Mouse (Mus musculus) small intestine, adult 2 months (tissue): ENCODE results near the gene Trabd2b. TPM values are rescaled to one million over a fixed set of nuclear protein-coding genes. Genes with fewer than 3 reads are reported as not detected.

Experiments
- H3K27ac ChIP-seq: fragments of 200-500 bp; 2 replicates; pipeline ENCODE4 v1.5.1; 2012; ENCODE audit warnings: low read depth, low read length, control low read depth, inconsistent platforms; ENCODE audit not compliant: insufficient read depth
- H3K27me3 ChIP-seq: fragments of 200-500 bp; 2 replicates; pipeline ENCODE4 v1.6.1; 2012; ENCODE audit warnings: mild to moderate bottlenecking, moderate library complexity, low read length, inconsistent platforms; ENCODE audit not compliant: control insufficient read depth, insufficient read depth
- H3K36me3 ChIP-seq: fragments of 200-500 bp; 2 replicates; pipeline ENCODE4 v1.6.1; 2012; ENCODE audit warnings: mild to moderate bottlenecking, low read length, control low read depth, inconsistent platforms; ENCODE audit not compliant: control insufficient read depth, insufficient read depth
- H3K4me1 ChIP-seq: fragments of 200-500 bp; 2 replicates; pipeline ENCODE4 v1.6.1; 2012; ENCODE audit warnings: low read length, inconsistent platforms, mixed read lengths; ENCODE audit not compliant: control insufficient read depth, insufficient read depth, insufficient read length
- H3K4me3 ChIP-seq: fragments of 200-500 bp; 2 replicates; pipeline ENCODE4 v1.5.1; 2012; ENCODE audit warnings: low read depth, mild to moderate bottlenecking, control low read depth, inconsistent platforms, low read length, moderate library complexity
- CTCF ChIP-seq: fragments of 200-500 bp; IDR thresholded peaks from 2 replicates; pipeline ENCODE4 v1.5.1; 2012; ENCODE audit warnings: low read depth, mild to moderate bottlenecking, control low read depth, inconsistent platforms, low read length, moderate library complexity, mixed read lengths; ENCODE audit not compliant: insufficient replicate concordance, insufficient read length; ENCODE audit errors: extremely low read depth
- POLR2A ChIP-seq: fragments of 200-500 bp; IDR thresholded peaks from 2 replicates; pipeline ENCODE4 v1.6.1; 2012; ENCODE audit warnings: low read depth, mild to moderate bottlenecking, control low read depth, inconsistent platforms, low read length, moderate library complexity
- WGBS: fragments of 180-500 bp; shearing (Covaris S2); methylation state at CpG from one replicate; pipeline ENCODE4 v1.1.7; 2018; 5-methylcytosine and 5-hydroxymethylcytosine counted together
- polyA plus RNA-seq: library from polyadenylated mRNA; depleted of rRNA; stranded (reverse); fragments of >200 nt; gene quantifications from 2 replicates; pipeline ENCODE4 v1.2.3, GENCODE M21; 2012

Gene Trabd2b
- polyA plus RNA-seq, 1 experiment = 0.32 TPM

GRCm38 (mm10) chr4:114378512-114378911 lies 28.0 kb upstream of the Trabd2b start:
- Histone ChIP-seq H3K27me3 (no peaks in the 10 kb centered on the region), H3K36me3 (no peaks in the 10 kb centered on the region), H3K27ac (no peak overlapping the region), H3K4me1 (no peaks in the 10 kb centered on the region), H3K4me3 (no peak overlapping the region)
- TF ChIP-seq CTCF (no peak), POLR2A (no peak)
- 74% methylated on average over 7 of the region's 7 CpGs for WGBS

DNA sequence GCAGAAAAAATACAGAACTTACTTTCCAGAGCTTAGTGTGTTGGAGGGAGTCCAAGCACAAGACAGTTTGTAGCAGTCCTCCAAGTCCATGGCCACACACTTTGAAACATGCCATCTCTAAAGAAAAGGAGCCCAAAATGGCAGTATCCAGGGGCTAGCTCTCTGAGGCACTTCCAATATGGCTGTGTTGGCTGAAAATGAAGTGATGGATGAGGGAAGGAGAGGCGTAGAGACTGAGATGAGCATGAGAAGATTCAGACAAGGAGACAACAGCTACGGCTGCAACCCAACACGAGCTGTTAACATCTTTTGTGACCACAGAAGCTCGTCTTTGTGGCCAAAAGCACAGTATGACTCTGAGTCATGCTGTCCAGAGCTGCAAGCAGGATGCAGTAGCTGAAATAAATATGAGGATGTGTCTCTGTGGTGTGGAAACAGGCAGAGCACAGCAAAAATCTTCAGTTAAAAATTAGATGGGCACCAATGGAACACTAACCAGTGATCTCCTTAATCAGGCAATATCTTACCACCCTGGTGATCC lies 27.0 kb upstream of the Trabd2b start:
- H3K36me3 ChIP-seq = no peaks in the 10 kb centered on the region
- H3K27ac ChIP-seq = no peak overlapping the region
- WGBS = 72% methylated on average over 4 of the region's 4 CpGs
- TF ChIP-seq POLR2A (no peak), CTCF (no peak)
- H3K4me1 ChIP-seq = no peaks in the 10 kb centered on the region
- H3K27me3 ChIP-seq = no peaks in the 10 kb centered on the region
- no peak overlapping the region for H3K4me3 ChIP-seq

GRCm38 (mm10) chr4:114382627-114383026 lies 23.9 kb upstream of the Trabd2b start:
- Histone ChIP-seq H3K4me3 (no peak overlapping the region), H3K27ac (no peak overlapping the region), H3K4me1 (no peaks in the 10 kb centered on the region), H3K36me3 (no peaks in the 10 kb centered on the region), H3K27me3 (no peaks in the 10 kb centered on the region)
- 43% methylated on average over 1 of the region's 1 CpGs for WGBS
- TF ChIP-seq POLR2A (no peak), CTCF (no peak)

DNA sequence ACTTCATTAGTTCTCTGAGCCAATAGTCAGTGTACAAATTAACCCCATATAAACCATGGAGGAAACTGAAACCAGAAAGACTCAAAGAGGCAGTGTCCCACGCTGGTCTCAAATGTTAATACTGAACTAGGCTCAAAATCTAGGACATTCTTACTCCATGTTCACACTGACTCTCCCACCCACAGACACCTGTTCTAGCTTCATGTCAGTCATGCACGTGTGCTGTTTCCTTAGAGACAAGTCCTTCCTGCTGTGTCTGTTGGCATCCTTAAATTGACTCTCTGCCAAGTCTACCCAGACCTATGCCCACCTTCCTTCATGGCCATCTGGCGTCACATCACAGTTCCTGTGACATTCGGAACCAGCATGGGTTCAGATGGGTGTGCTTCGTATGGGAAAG lies 21.3 kb upstream of the Trabd2b start:
- no peaks in the 10 kb centered on the region for H3K4me1 ChIP-seq
- H3K27me3 ChIP-seq = no peaks in the 10 kb centered on the region
- H3K36me3 ChIP-seq = no peaks in the 10 kb centered on the region
- no peak overlapping the region for H3K4me3 ChIP-seq
- H3K27ac ChIP-seq = no peak overlapping the region
- no peak for TF ChIP-seq CTCF
- no peak for TF ChIP-seq POLR2A
- WGBS = 77% methylated on average over 5 of the region's 5 CpGs

DNA sequence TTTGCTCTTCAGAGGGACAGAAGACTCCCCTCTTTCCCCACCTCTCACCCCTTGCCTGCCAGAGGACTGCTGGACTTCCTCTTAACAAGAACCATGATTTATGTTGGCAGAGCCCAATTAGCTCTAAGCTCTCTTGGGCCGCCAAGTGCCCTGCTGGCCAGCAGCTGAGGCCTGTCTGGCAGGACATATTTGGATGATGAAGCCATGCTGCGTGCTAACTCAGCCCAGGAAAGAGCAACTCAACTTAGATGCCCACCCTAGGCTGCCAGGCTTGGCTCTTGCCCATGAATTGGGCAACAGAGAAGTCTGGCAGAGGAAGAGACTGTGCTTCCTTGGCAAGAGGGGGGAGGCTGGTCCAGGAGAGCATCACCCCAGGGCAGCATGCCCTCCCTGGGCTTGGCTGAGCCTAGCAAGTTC lies 20.1 kb upstream of the Trabd2b start:
- WGBS = 68% methylated on average over 2 of the region's 2 CpGs
- no peaks in the 10 kb centered on the region for H3K36me3 ChIP-seq

DNA sequence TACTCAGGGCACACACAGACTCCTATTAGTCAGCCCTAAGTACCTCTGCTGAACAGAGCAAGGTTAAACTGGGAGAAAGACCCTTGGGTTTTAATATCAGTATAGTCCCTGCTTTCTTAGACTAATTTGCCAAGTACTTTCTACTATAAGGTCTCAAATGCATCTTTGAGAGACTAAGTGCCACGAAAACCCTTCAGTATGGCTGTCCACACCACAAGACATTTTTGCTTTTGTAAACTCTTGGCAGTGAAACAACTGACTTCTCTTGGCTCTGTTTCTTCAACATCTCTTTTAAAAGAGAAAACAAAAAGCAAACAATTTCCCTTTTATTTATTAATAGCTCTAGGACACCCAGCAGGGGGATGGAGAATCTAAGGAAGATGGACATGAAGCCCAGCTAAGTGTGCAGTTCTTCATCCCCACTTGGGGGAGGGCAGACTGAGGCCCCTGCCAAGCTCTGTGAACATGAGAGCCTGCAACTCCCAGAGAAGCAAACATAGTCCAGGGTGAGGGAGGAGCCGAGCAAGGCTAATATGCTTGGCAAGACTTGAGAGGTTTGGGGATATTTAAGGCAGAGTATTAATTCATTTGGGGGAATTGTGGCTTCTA lies 18.9 kb upstream of the Trabd2b start:
- Histone ChIP-seq H3K4me3 (no peak overlapping the region), H3K27me3 (no peaks in the 10 kb centered on the region), H3K36me3 (no peaks in the 10 kb centered on the region), H3K27ac (no peak overlapping the region), H3K4me1 (no peaks in the 10 kb centered on the region)
- TF ChIP-seq CTCF (no peak), POLR2A (no peak)
- WGBS = 61% methylated on average over 2 of the region's 2 CpGs

More for the DNA sequence above, 20.1 kb upstream of the Trabd2b start:
- Histone ChIP-seq H3K27ac (no peak overlapping the region), H3K27me3 (no peaks in the 10 kb centered on the region), H3K4me3 (no peak overlapping the region), H3K4me1 (no peaks in the 10 kb centered on the region)
- TF ChIP-seq CTCF (no peak), POLR2A (no peak)

GRCm38 (mm10) chr4:114388306-114388705 lies 18.2 kb upstream of the Trabd2b start:
- Histone ChIP-seq H3K27ac (no peak overlapping the region), H3K4me1 (no peaks in the 10 kb centered on the region), H3K36me3 (no peaks in the 10 kb centered on the region), H3K4me3 (no peak overlapping the region), H3K27me3 (no peaks in the 10 kb centered on the region)
- 56% methylated on average over 3 of the region's 3 CpGs for WGBS
- no peak for TF ChIP-seq CTCF
- no peak for TF ChIP-seq POLR2A

DNA sequence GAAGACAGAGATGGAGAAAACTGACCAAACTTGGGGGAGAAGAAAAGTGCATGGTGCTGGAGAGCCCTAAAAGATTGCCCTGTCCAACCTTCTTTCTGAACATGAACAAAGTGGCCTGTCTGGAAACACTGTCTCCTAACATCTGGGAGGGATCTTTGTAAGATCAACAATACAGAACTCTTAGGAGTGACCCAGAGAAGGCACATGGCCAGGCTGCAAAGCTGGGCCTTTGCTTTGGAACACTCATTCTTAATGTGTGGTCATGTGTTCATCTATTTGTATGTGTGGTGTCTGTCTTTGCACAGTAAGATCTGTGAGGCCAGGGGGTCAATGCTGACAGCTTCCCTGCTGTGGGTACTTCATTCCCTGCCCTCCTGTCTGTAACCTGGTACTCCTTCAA lies 16.9 kb upstream of the Trabd2b start:
- TF ChIP-seq CTCF = no peak
- no peak for TF ChIP-seq POLR2A
- H3K36me3 ChIP-seq = no peaks in the 10 kb centered on the region
- H3K27me3 ChIP-seq = no peaks in the 10 kb centered on the region
- no peaks in the 10 kb centered on the region for H3K4me1 ChIP-seq
- H3K4me3 ChIP-seq = no peak overlapping the region
- no peak overlapping the region for H3K27ac ChIP-seq
